Mouse (Mus musculus): Measurements from ENCODE around the gene Dapk2. TPM values are rescaled to one million over a fixed set of nuclear protein-coding genes. Genes with fewer than 3 reads are reported as not detected.

Gene Dapk2
- polyA plus RNA-seq, 1 experiment from 2014 or later = 6.3 TPM

DNA sequence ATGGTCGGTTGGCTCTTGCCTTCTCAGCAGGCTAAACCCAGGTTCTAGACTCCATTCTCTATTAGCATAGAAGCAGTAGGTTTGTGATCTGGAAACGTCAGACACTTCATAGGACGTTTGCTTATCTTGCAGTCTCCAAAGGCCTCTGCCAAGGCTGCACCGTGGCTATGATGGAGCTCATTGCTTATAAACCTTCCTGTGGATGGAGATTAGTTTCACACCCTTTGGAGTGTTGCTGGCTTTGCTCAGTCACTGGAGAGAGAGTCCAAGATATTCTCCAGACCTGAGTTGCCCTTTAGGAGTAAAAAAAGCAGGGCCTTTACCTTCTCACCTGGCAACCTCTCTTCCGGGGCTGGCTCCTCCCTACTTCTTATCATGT lies 42.4 kb downstream of the Dapk2 start:
- Histone ChIP-seq H3K27ac (replicated peaks) (no peak overlapping the region), H3K4me1 (no peaks in the 10 kb centered on the region), H3K36me3 (no peaks in the 10 kb centered on the region), H3K4me3 (no peak overlapping the region), H3K27me3 (ENCODE audit: low read depth, poor library complexity, severe bottlenecking) (no peaks in the 10 kb centered on the region), H3K9me3 (replicated peaks) (no peaks in the 10 kb centered on the region)
- no peak for DNase-seq (ENCODE audit: low spot score)
- 84% methylated on average over 5 of the region's 5 CpGs for WGBS

DNA sequence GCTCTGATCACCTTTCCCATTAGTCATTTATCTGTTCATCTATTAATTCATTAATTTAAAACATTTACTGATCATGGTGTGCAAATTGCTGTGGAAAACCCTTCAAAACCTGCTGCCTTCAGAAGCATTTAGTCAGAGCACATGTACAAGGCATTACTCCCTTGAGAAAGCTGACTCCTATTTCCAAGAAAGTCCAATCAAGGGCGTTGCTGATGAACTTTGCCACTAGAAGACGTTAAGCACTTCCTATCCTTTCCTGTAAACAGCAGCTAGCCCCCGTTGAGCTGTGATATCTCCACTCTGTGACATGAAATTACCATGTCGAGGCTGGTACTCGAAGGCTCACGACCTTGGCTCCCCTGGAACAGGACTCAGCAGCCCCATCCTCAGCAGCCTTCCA lies 43.6 kb downstream of the Dapk2 start:
- H3K4me1 ChIP-seq = no peaks in the 10 kb centered on the region
- H3K36me3 ChIP-seq = no peaks in the 10 kb centered on the region
- H3K4me3 ChIP-seq = no peak overlapping the region
- DNase-seq (ENCODE audit: low spot score) = no peak
- H3K9me3 ChIP-seq (replicated peaks) = no peaks in the 10 kb centered on the region
- no peak overlapping the region for H3K27ac ChIP-seq (replicated peaks)
- WGBS = 84% methylated on average over 6 of the region's 6 CpGs
- no peaks in the 10 kb centered on the region for H3K27me3 ChIP-seq (ENCODE audit: low read depth, poor library complexity, severe bottlenecking)

DNA sequence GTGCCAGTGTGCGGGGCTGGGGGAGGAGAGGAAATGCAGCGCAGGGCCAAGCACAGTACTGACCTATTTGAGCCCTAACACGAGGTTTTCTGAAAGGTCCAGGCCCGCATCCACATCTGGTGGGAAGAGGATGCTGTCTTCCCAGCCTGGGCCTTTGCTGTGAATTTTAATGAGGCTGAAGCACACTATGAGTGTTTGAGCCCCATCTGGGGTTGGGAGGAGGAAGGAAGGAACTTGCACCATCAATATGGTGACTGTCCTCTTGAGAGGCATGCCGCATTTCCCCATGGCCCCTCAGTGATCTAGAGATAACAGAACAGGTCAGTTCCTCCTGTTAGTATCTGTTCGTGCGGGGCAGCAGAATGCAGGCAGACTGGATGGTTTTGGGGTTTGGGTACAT lies 44.4 kb downstream of the Dapk2 start:
- DNase-seq (ENCODE audit: low spot score) = no peak
- 84% methylated on average over 7 of the region's 7 CpGs for WGBS
- H3K36me3 ChIP-seq = no peaks in the 10 kb centered on the region

DNA sequence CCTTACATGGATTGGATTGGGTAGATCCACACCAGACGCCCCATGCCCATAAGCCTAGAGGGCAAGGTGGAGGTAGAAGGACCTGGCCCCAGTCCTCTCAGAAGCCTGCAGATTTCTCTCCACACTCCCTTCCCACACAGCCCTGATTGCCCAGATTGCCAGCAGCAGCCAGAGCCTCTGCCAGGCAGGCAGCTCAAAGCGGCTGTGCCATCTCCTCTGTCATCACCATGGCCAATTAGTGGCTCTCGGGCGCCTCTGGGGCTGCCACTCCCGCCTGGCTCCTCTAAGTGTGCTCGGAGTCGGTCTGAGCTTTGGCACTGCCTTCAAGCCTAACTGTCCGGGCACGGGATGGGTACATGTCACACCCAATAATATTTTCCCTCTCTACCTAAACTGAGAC lies 47.7 kb downstream of the Dapk2 start:
- no peak for DNase-seq (ENCODE audit: low spot score)
- Histone ChIP-seq H3K4me3 (no peak overlapping the region), H3K27me3 (ENCODE audit: low read depth, poor library complexity, severe bottlenecking) (no peaks in the 10 kb centered on the region), H3K36me3 (no peaks in the 10 kb centered on the region), H3K9me3 (replicated peaks) (no peaks in the 10 kb centered on the region), H3K4me1 (peaks cover 6% of the 10 kb centered on the region), H3K27ac (replicated peaks) (no peak overlapping the region)
- 95% methylated on average over 9 of the region's 9 CpGs for WGBS

More for the DNA sequence above, 44.4 kb downstream of the Dapk2 start:
- Histone ChIP-seq H3K4me3 (no peak overlapping the region), H3K4me1 (no peaks in the 10 kb centered on the region), H3K9me3 (replicated peaks) (no peaks in the 10 kb centered on the region), H3K27me3 (ENCODE audit: low read depth, poor library complexity, severe bottlenecking) (no peaks in the 10 kb centered on the region), H3K27ac (replicated peaks) (no peak overlapping the region)

DNA sequence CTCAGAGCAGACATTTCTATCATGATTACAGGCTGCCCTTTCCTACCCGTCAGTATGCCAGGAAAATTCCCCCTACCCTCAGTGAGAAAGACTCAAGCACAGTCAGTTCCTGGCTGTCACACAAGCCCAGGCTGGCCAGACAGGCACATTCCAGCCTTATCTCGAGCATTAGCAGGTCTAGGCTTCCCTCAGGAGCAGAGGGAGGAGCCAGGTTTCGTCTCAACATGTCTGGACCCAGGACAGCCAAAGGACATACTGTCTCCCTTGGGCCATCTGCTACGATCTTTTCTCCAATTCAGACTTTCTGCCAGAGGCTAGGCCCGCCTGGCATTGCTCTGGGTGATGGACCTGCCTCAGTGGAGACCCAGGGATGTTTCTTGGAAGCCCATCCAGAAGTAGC lies 48.8 kb downstream of the Dapk2 start:
- H3K27ac ChIP-seq (replicated peaks) = no peak overlapping the region
- H3K4me1 ChIP-seq = peaks cover 16% of the 10 kb centered on the region
- H3K9me3 ChIP-seq (replicated peaks) = no peaks in the 10 kb centered on the region
- H3K27me3 ChIP-seq (ENCODE audit: low read depth, poor library complexity, severe bottlenecking) = no peaks in the 10 kb centered on the region
- H3K36me3 ChIP-seq = no peaks in the 10 kb centered on the region
- H3K4me3 ChIP-seq = no peak overlapping the region
- DNase-seq (ENCODE audit: low spot score) = no peak
- 75% methylated on average over 5 of the region's 5 CpGs for WGBS

DNA sequence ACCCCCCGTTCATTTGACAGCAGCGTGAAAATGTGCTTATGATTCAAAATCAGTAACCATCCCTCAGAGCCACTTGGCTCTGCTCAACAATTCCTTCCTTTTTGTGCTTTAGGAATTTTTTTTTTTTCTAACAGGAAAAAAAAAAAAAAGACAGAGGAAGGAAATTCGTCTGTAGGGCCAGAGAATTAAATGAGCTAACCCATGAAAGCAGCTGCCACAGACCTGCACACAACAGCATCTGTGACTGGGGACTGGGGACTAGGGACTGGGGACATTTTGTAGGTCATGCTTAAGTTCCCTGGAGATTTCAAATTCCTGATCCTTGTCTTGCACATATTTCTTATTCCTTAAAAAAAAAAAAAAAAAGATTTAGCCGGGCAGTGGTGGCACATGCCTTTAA lies 53.4 kb downstream of the Dapk2 start:
- Histone ChIP-seq H3K27me3 (ENCODE audit: low read depth, poor library complexity, severe bottlenecking) (no peaks in the 10 kb centered on the region), H3K9me3 (replicated peaks) (no peaks in the 10 kb centered on the region), H3K4me1 (peaks cover 42% of the 10 kb centered on the region), H3K36me3 (no peaks in the 10 kb centered on the region), H3K4me3 (no peak overlapping the region), H3K27ac (replicated peaks) (no peak overlapping the region)
- 70% methylated on average over 4 of the region's 4 CpGs for WGBS
- no peak for DNase-seq (ENCODE audit: low spot score)

DNA sequence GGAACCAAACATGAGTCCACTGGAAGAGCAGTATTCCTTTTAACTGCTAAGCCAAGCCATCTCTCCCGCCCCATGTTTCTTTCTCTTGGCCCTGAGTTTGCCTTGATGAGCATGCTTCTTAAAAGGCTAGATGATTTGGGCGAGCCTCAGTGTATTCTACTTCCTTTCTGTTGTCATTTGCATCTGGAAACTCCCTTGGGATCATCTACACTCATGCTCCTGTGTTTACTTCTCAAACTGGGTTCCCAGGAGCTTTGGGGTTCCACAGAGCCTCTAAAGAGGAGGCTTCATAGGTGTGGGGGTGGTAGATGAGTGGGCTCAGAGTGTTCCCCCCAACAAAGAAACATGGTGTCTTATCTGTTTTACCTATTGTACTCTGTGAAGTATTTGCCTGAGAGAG lies 54.1 kb downstream of the Dapk2 start:
- DNase-seq (ENCODE audit: low spot score) = no peak
- Histone ChIP-seq H3K27ac (replicated peaks) (peak overlapping the region; percentile 30; the same call in 1 of the 2 replicates), H3K36me3 (no peaks in the 10 kb centered on the region), H3K27me3 (ENCODE audit: low read depth, poor library complexity, severe bottlenecking) (no peaks in the 10 kb centered on the region), H3K4me3 (no peak overlapping the region), H3K9me3 (replicated peaks) (no peaks in the 10 kb centered on the region), H3K4me1 (peaks cover 42% of the 10 kb centered on the region)
- WGBS = 90% methylated on average over 2 of the region's 2 CpGs

DNA sequence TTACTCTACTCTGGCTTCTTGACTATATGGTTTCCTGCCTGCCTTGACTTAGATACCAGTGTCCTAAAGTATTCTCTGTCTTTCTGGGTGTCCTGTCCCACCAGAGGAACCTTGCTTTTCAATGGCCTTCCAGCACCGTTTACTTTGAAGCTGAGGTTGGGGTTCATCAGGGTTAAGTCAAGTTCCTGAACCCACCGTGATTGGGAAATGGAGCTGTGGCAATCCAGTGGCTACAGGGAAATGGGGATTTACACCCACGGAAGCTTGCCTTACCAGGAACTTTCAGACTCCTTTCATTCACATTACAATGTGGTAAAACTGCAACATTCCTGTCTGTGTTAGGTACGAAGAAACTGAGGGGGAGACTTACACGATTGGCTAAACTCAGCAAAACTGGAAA lies 54.8 kb downstream of the Dapk2 start:
- Histone ChIP-seq H3K27me3 (ENCODE audit: low read depth, poor library complexity, severe bottlenecking) (no peaks in the 10 kb centered on the region), H3K4me3 (no peak overlapping the region), H3K36me3 (no peaks in the 10 kb centered on the region), H3K9me3 (replicated peaks) (no peaks in the 10 kb centered on the region), H3K27ac (replicated peaks) (peak overlapping the region; percentile 71; the same call in 1 of the 2 replicates), H3K4me1 (peaks cover 42% of the 10 kb centered on the region)
- no peak for DNase-seq (ENCODE audit: low spot score)
- WGBS = 85% methylated on average over 5 of the region's 5 CpGs

DNA sequence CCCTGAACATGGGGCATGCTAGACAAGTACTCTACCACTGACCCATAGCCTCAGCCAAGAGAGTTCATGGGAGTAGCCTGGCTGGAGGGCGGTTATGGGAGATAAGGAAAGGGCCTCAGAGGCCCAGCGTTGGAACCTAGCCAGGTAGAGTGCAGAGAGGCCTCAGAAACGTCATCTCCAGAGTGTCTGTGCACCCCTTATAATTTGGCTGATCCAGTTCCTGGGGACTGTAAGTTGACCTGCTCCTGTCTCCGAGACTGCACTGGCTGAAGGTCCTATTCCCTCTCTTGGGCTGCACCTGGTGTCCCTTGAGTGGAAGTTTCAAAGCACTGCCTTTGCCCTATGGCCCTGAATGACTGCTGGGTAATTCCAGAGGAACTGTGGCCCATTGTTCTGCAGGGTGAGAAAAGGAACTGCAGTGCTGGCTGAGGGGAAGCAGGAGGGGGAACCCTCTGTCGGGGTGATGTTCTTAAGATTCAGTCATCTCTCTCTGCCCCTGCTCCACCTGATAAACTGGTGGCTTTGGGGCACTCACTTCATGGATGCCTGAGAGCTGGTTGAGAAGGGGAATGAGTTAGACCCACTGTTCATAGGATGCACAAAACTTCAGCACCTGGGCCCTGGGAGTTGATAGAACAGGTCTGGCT lies 55.5 kb downstream of the Dapk2 start:
- Histone ChIP-seq H3K27ac (replicated peaks) (peak overlapping the region; percentile 71), H3K27me3 (ENCODE audit: low read depth, poor library complexity, severe bottlenecking) (no peaks in the 10 kb centered on the region), H3K4me1 (peaks cover 42% of the 10 kb centered on the region), H3K9me3 (replicated peaks) (no peaks in the 10 kb centered on the region), H3K36me3 (no peaks in the 10 kb centered on the region), H3K4me3 (no peak overlapping the region)
- DNase-seq (ENCODE audit: low spot score) = no peak
- WGBS = 56% methylated on average over 5 of the region's 5 CpGs

DNA sequence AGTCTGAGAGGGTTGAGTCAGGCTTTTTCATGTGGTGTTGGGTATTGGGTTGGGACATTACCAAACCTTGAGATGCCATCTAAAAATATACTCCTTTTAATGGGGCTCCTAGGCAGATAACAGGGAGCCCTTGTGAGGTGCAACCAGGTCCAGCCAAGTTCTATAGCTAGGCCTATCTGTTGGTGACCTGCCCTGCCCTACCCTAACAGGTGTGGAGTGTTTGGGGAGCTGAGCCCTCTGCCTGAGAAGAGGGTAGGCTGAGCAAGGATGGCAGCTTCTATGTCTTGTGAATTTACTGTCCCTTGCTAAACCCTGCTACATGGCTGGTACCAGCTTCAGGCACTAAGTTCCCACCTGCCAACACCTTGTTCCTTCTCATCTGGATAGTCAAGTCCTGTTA lies 57.5 kb downstream of the Dapk2 start:
- peaks cover 37% of the 10 kb centered on the region for H3K4me1 ChIP-seq
- no peak overlapping the region for H3K4me3 ChIP-seq
- no peaks in the 10 kb centered on the region for H3K36me3 ChIP-seq
- no peak for DNase-seq (ENCODE audit: low spot score)
- no peaks in the 10 kb centered on the region for H3K9me3 ChIP-seq (replicated peaks)
- H3K27ac ChIP-seq (replicated peaks) = no peak overlapping the region
- H3K27me3 ChIP-seq (ENCODE audit: low read depth, poor library complexity, severe bottlenecking) = no peaks in the 10 kb centered on the region

DNA sequence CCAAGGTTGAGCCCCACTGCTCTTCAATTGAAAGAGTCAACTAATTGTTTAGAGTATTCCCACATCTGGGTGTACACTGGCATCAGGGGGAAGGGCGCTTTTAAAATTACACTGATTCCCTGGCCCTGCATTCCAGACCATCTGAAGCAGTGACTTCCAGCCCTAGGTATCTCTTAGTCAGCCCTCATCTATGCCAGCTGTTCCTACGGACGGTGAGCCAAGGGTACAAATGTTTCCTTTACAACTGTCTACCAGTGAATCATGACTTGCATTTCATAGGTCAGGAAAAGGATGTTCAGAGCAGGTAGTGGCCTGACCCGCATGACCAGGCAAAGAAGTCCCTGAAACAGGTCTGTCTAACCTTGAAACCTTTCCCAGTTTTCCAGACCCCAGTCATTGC lies 59.9 kb downstream of the Dapk2 start:
- DNase-seq (ENCODE audit: low spot score) = no peak
- H3K36me3 ChIP-seq = no peaks in the 10 kb centered on the region
- WGBS = 88% methylated on average over 4 of the region's 4 CpGs

DNA sequence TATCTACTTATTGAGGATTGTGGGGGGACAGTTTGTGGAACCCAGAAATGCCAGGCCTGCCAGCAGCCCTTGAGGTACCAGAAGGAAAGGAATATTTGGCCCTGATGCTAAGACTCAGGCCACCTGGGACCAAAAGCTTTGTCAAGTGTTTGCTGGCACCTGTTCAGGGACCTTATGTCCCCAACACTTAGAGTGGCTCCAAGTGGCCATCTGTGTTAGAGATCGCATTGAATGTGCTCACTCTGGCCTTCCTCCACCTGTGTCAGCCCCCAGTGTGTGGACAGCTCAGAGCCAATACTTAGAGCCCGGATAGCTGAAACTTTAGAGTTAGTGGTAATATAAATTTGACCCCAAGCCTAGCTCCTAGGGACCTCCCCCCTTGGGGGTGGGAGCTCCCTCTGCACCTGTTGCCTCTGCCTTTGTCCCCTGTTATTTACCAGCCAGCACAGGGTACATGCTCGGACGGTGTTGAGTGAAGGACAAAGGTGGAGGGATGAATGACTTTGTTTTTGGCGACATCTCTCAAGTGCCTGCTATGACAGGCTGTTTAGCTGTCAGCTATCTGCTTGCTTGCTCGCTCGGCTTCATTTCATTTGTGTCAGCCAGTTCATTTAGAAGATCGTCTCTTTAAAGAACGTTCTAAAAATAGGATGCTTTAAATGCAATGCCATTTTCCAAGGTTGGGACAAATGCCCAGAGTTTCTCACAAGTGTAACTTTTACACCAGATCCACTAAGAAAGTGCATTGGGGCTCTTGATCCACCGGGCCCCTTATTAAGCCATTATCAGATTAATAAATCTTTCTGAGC lies 61.1 kb downstream of the Dapk2 start:
- H3K27ac ChIP-seq (replicated peaks) = no peak overlapping the region; the same call in 1 of the 2 replicates
- H3K4me1 ChIP-seq = peaks cover 5% of the 10 kb centered on the region
- H3K27me3 ChIP-seq (ENCODE audit: low read depth, poor library complexity, severe bottlenecking) = no peaks in the 10 kb centered on the region
- H3K9me3 ChIP-seq (replicated peaks) = no peaks in the 10 kb centered on the region
- no peak overlapping the region for H3K4me3 ChIP-seq
- DNase-seq (ENCODE audit: low spot score) = no peak
- WGBS = 82% methylated on average over 10 of the region's 10 CpGs
- no peaks in the 10 kb centered on the region for H3K36me3 ChIP-seq

More for the DNA sequence above, 59.9 kb downstream of the Dapk2 start:
- no peak overlapping the region for H3K4me3 ChIP-seq
- no peaks in the 10 kb centered on the region for H3K27me3 ChIP-seq (ENCODE audit: low read depth, poor library complexity, severe bottlenecking)
- H3K9me3 ChIP-seq (replicated peaks) = no peaks in the 10 kb centered on the region
- no peak overlapping the region for H3K27ac ChIP-seq (replicated peaks)
- peaks cover 17% of the 10 kb centered on the region for H3K4me1 ChIP-seq

DNA sequence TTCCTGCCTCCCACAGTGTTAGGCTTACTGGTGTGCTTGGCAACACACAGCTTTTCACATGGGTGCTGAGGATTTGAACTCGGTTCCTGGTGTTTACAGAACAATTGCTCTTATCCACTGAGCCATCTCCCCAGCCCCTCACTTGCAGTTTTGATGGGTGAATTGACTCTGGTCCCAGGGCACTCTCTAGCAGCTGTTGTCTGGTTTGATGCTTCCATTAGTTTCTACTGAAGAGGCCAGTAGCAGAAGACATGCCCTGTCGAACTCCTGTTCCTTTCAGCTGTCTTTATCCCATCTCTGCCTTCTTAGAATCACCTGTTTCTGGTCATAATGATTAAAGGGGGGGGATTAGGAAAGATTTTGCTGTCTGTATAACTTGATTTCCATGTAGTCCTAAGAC lies 65.8 kb downstream of the Dapk2 start:
- Histone ChIP-seq H3K4me1 (no peaks in the 10 kb centered on the region), H3K27me3 (ENCODE audit: low read depth, poor library complexity, severe bottlenecking) (no peaks in the 10 kb centered on the region), H3K36me3 (no peaks in the 10 kb centered on the region), H3K4me3 (no peak overlapping the region), H3K27ac (replicated peaks) (no peak overlapping the region), H3K9me3 (replicated peaks) (no peaks in the 10 kb centered on the region)
- DNase-seq (ENCODE audit: low spot score) = no peak
- WGBS = 81% methylated on average over 2 of the region's 2 CpGs
